Mouse (Mus musculus): ENCODE measurements around the gene Syngr2. TPM values are rescaled to one million over a fixed set of nuclear protein-coding genes. Genes with fewer than 3 reads are reported as not detected.
A peak's percentile ranks its signal among the peaks of the same experiment; 100 is the strongest.
"Not testable (repeated sequence)": the region's sequence is repeated elsewhere in the genome, so short reads cannot be mapped to it uniquely, and the experiment has no call there.

The Syngr2 gene
- polyA plus RNA-seq, 1 experiment from 2014 or later = 93.2 TPM

DNA sequence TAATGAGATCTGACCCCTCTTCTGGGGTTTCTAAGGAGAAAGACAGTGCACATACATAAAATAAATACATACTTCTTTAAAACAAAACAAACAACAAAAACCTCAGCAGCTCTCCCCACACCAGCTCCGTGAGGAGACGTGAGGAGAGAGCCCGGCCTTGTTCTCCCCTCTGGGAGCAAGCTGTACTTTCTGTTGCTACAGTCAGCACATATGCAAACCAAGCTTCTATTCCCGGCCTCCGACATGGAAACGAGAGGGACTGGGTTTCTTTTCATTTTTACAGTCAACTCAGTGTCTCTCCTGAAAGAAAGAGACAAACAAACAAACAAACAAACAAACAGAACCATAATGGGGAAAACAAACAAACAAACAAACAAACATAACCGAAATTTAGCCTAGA lies 9.4 kb upstream of the Syngr2 start:
- Histone ChIP-seq H3K9ac (replicated peaks; ENCODE audit: low read length) (no peak overlapping the region), H3K4me3 (ENCODE audit: low read length) (no peak overlapping the region), H3K4me2 (replicated peaks; ENCODE audit: low read depth, low read length) (no peak overlapping the region), H3K9me3 (ENCODE audit: low read length) (no peaks in the 10 kb centered on the region), H3K27ac (ENCODE audit: low read length) (no peak overlapping the region), H3K27me3 (ENCODE audit: insufficient read depth, low read length) (no peaks in the 10 kb centered on the region), H3K36me3 (ENCODE audit: insufficient read depth, low read length) (no peaks in the 10 kb centered on the region), H3K4me1 (ENCODE audit: insufficient read depth, low read length) (peaks cover 13% of the 10 kb centered on the region)
- no peak for ATAC-seq (ENCODE audit: low FRiP score, low TSS enrichment)
- WGBS = 89% methylated on average over 7 of the region's 7 CpGs

DNA sequence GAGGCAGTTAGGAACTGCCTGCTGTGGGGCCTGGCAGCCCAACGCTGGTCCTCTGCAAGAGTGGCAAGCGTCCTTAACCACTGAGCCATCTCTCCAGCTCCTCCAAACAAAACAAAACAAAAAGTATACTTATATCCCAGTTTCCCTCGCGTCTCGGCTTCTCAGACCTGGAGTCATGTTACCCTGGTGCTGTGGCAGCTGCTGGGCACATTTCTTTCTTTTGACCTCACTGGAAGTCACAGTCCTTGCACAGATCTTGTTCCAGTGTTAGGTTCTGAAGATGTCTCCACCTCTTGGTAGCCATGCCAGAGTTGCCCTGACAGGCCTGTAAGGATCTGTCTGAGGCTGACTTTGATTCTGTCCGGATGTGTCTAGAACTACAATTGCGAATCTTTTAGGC lies 7.8 kb upstream of the Syngr2 start:
- Histone ChIP-seq H3K9me3 (ENCODE audit: low read length) (no peaks in the 10 kb centered on the region), H3K9ac (replicated peaks; ENCODE audit: low read length) (no peak overlapping the region), H3K4me3 (ENCODE audit: low read length) (no peak overlapping the region), H3K36me3 (ENCODE audit: insufficient read depth, low read length) (no peaks in the 10 kb centered on the region), H3K4me1 (ENCODE audit: insufficient read depth, low read length) (peaks cover 13% of the 10 kb centered on the region), H3K27me3 (ENCODE audit: insufficient read depth, low read length) (no peaks in the 10 kb centered on the region), H3K27ac (ENCODE audit: low read length) (no peak overlapping the region), H3K4me2 (replicated peaks; ENCODE audit: low read depth, low read length) (no peak overlapping the region)
- 49% methylated on average over 7 of the region's 7 CpGs for WGBS
- ATAC-seq (ENCODE audit: low FRiP score, low TSS enrichment) = no peak

DNA sequence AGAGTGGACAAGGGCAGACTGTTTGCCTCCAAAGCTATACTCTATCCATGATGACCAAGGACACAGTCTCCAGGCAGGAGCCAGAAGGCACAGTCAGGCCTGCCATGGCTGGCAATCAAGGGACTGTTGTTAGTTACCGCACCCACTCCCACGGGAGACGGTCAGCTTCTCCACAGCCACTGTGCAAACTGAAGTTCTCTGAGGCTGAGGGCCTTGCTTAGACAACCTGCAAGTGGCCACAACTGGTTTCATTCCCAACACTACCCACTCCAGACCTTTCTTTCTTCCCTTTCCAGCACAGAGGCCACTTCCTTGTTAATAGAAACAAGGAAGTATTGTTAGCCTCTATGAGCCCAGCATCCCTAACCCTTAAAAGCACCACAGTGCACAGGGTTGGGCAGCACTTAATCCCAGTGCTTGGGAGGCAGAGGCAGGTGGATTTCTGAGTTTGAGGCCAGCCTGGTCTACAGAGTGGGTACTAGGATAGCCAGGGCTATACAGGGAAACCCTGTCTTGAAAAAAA lies 6.2 kb upstream of the Syngr2 start:
- no peak for ATAC-seq (ENCODE audit: low FRiP score, low TSS enrichment)
- no peaks in the 10 kb centered on the region for H3K36me3 ChIP-seq (ENCODE audit: insufficient read depth, low read length)
- peaks cover 9% of the 10 kb centered on the region; the same call in 1 of the 2 replicates for H3K4me1 ChIP-seq (ENCODE audit: insufficient read depth, low read length)
- H3K4me2 ChIP-seq (replicated peaks; ENCODE audit: low read depth, low read length) = no peak overlapping the region
- H3K9ac ChIP-seq (replicated peaks; ENCODE audit: low read length) = no peak overlapping the region
- H3K27me3 ChIP-seq (ENCODE audit: insufficient read depth, low read length) = no peaks in the 10 kb centered on the region
- H3K27ac ChIP-seq (ENCODE audit: low read length) = no peak overlapping the region
- no peak overlapping the region for H3K4me3 ChIP-seq (ENCODE audit: low read length)
- H3K9me3 ChIP-seq (ENCODE audit: low read length) = no peaks in the 10 kb centered on the region
- 86% methylated on average over 3 of the region's 3 CpGs for WGBS

DNA sequence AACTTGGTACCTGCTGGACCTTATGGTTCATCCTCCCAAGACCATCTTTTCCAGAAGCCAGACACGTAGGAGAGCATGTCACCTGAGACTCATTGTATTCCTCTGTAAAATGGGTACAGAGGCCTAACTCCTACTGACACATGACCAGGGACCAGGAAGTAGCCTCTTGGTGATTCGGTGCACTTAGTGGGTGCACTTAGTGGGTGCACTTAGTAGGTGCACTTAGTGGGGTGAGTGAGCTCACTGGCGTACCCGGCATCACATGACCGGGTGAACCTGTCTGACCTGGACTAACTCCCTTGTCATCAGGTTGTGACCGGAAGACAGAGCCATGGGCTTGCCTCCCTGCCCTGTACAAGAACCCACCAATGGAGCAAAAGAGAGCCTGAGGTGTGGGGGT lies 2.7 kb upstream of the Syngr2 start:
- ATAC-seq (ENCODE audit: low FRiP score, low TSS enrichment) = no peak
- Histone ChIP-seq H3K4me2 (replicated peaks; ENCODE audit: low read depth, low read length) (no peak overlapping the region), H3K4me3 (ENCODE audit: low read length) (no peak overlapping the region), H3K27ac (ENCODE audit: low read length) (no peak overlapping the region), H3K4me1 (ENCODE audit: insufficient read depth, low read length) (peaks cover 17% of the 10 kb centered on the region), H3K36me3 (ENCODE audit: insufficient read depth, low read length) (no peaks in the 10 kb centered on the region), H3K9me3 (ENCODE audit: low read length) (no peaks in the 10 kb centered on the region), H3K9ac (replicated peaks; ENCODE audit: low read length) (no peak overlapping the region), H3K27me3 (ENCODE audit: insufficient read depth, low read length) (no peaks in the 10 kb centered on the region)
- 94% methylated on average over 6 of the region's 6 CpGs for WGBS

GRCm38 (mm10) chr11:117810401-117811046 lies 1.1 kb downstream of the Syngr2 start:
- Histone ChIP-seq H3K4me2 (replicated peaks; ENCODE audit: low read depth, low read length) (peak overlapping the region; percentile 97), H3K27me3 (ENCODE audit: insufficient read depth, low read length) (no peaks in the 10 kb centered on the region), H3K4me3 (ENCODE audit: low read length) (peak overlapping the region; percentile 73), H3K9me3 (ENCODE audit: low read length) (no peaks in the 10 kb centered on the region), H3K4me1 (ENCODE audit: insufficient read depth, low read length) (peaks cover 17% of the 10 kb centered on the region), H3K36me3 (ENCODE audit: insufficient read depth, low read length) (peaks cover 31% of the 10 kb centered on the region), H3K9ac (replicated peaks; ENCODE audit: low read length) (peak overlapping the region; percentile 88), H3K27ac (ENCODE audit: low read length) (peak overlapping the region; percentile 80)
- ATAC-seq (ENCODE audit: low FRiP score, low TSS enrichment) = peak; percentile 88
- under 1% methylated on average over 21 of the region's 21 CpGs for WGBS

DNA sequence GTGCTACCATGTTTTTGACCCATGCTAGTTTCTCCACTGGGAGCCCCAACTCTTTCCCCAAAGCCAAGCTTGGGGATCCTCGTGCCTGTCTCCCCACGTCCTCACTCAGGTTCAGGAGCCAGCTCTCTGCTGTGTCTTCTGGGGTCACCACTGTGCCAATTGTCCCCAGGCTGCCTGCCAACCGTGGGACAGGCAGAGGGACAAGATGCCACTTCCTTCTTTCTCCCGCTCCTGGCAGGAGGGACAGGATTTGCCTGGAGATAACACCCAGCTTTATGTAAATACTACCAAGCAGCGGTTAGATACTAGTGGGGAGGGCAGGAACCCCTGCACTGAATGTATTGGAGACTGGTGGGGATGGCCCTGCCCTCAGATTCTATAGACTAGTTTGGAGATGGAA lies 4.4 kb downstream of the Syngr2 start:
- no peak overlapping the region for H3K4me3 ChIP-seq (ENCODE audit: low read length)
- 78% methylated on average over 5 of the region's 5 CpGs for WGBS
- H3K9ac ChIP-seq (replicated peaks; ENCODE audit: low read length) = no peak overlapping the region
- no peak overlapping the region for H3K27ac ChIP-seq (ENCODE audit: low read length)
- ATAC-seq (ENCODE audit: low FRiP score, low TSS enrichment) = no peak
- H3K27me3 ChIP-seq (ENCODE audit: insufficient read depth, low read length) = no peaks in the 10 kb centered on the region
- no peak overlapping the region for H3K4me2 ChIP-seq (replicated peaks; ENCODE audit: low read depth, low read length)
- peaks cover 16% of the 10 kb centered on the region for H3K4me1 ChIP-seq (ENCODE audit: insufficient read depth, low read length)
- peaks cover 52% of the 10 kb centered on the region for H3K36me3 ChIP-seq (ENCODE audit: insufficient read depth, low read length)
- H3K9me3 ChIP-seq (ENCODE audit: low read length) = no peaks in the 10 kb centered on the region

- no peak overlapping the region for H3K4me2 ChIP-seq (replicated peaks; ENCODE audit: low read depth, low read length)
- H3K9me3 ChIP-seq (ENCODE audit: low read length) = no peaks in the 10 kb centered on the region
- no peak overlapping the region for H3K27ac ChIP-seq (ENCODE audit: low read length)
- H3K9ac ChIP-seq (replicated peaks; ENCODE audit: low read length) = no peak overlapping the region
- no peak for ATAC-seq (ENCODE audit: low FRiP score, low TSS enrichment)
- H3K4me3 ChIP-seq (ENCODE audit: low read length) = no peak overlapping the region
- peaks cover 60% of the 10 kb centered on the region for H3K36me3 ChIP-seq (ENCODE audit: insufficient read depth, low read length)
- no peaks in the 10 kb centered on the region for H3K27me3 ChIP-seq (ENCODE audit: insufficient read depth, low read length)
- WGBS = 86% methylated on average over 6 of the region's 6 CpGs
- peaks cover 11% of the 10 kb centered on the region for H3K4me1 ChIP-seq (ENCODE audit: insufficient read depth, low read length)
Measured at GRCm38 (mm10) chr11:117814704-117815366, 5.4 kb downstream of the Syngr2 start.

GRCm38 (mm10) chr11:117815850-117816249 lies 6.4 kb downstream of the Syngr2 start:
- not testable (repeated sequence) for H3K4me1 ChIP-seq (ENCODE audit: insufficient read depth, low read length); H3K27ac ChIP-seq (ENCODE audit: low read length); H3K4me3 ChIP-seq (ENCODE audit: low read length); H3K9ac ChIP-seq (replicated peaks; ENCODE audit: low read length); H3K4me2 ChIP-seq (replicated peaks; ENCODE audit: low read depth, low read length); H3K27me3 ChIP-seq (ENCODE audit: insufficient read depth, low read length); ATAC-seq (ENCODE audit: low FRiP score, low TSS enrichment); H3K9me3 ChIP-seq (ENCODE audit: low read length)
- 78% methylated on average over 9 of the region's 9 CpGs for WGBS
- H3K36me3 ChIP-seq (ENCODE audit: insufficient read depth, low read length) = peaks cover 68% of the 10 kb centered on the region

GRCm38 (mm10) chr11:117816389-117816996 lies 7.0 kb downstream of the Syngr2 start:
- H3K9ac ChIP-seq (replicated peaks; ENCODE audit: low read length) = no peak overlapping the region
- no peak overlapping the region for H3K4me3 ChIP-seq (ENCODE audit: low read length)
- peaks cover 1% of the 10 kb centered on the region; the same call in 1 of the 2 replicates for H3K4me1 ChIP-seq (ENCODE audit: insufficient read depth, low read length)
- no peak overlapping the region for H3K4me2 ChIP-seq (replicated peaks; ENCODE audit: low read depth, low read length)
- H3K27me3 ChIP-seq (ENCODE audit: insufficient read depth, low read length) = no peaks in the 10 kb centered on the region
- 92% methylated on average over 13 of the region's 13 CpGs for WGBS
- peaks cover 71% of the 10 kb centered on the region for H3K36me3 ChIP-seq (ENCODE audit: insufficient read depth, low read length)
- no peak for ATAC-seq (ENCODE audit: low FRiP score, low TSS enrichment)
- no peaks in the 10 kb centered on the region for H3K9me3 ChIP-seq (ENCODE audit: low read length)
- no peak overlapping the region for H3K27ac ChIP-seq (ENCODE audit: low read length)

GRCm38 (mm10) chr11:117819095-117819494 lies 9.6 kb downstream of the Syngr2 start:
- no peak overlapping the region for H3K9ac ChIP-seq (replicated peaks; ENCODE audit: low read length)
- peaks cover 60% of the 10 kb centered on the region for H3K36me3 ChIP-seq (ENCODE audit: insufficient read depth, low read length)
- 83% methylated on average over 8 of the region's 8 CpGs for WGBS
- no peak overlapping the region for H3K27ac ChIP-seq (ENCODE audit: low read length)
- H3K4me2 ChIP-seq (replicated peaks; ENCODE audit: low read depth, low read length) = no peak overlapping the region
- no peak overlapping the region for H3K4me3 ChIP-seq (ENCODE audit: low read length)
- H3K4me1 ChIP-seq (ENCODE audit: insufficient read depth, low read length) = peaks cover 16% of the 10 kb centered on the region
- ATAC-seq (ENCODE audit: low FRiP score, low TSS enrichment) = no peak
- no peaks in the 10 kb centered on the region for H3K9me3 ChIP-seq (ENCODE audit: low read length)
- no peaks in the 10 kb centered on the region for H3K27me3 ChIP-seq (ENCODE audit: insufficient read depth, low read length)

All from kidney, embryonic 16.5 days (tissue).